Mouse (Mus musculus): ENCODE data around the gene Samd3. TPM values are rescaled to one million over a fixed set of nuclear protein-coding genes. Genes with fewer than 3 reads are reported as not detected.
A peak's percentile ranks its signal among the peaks of the same experiment; 100 is the strongest.

Gene Samd3
- polyA plus RNA-seq, 1 experiment from 2014 or later = not detected

DNA sequence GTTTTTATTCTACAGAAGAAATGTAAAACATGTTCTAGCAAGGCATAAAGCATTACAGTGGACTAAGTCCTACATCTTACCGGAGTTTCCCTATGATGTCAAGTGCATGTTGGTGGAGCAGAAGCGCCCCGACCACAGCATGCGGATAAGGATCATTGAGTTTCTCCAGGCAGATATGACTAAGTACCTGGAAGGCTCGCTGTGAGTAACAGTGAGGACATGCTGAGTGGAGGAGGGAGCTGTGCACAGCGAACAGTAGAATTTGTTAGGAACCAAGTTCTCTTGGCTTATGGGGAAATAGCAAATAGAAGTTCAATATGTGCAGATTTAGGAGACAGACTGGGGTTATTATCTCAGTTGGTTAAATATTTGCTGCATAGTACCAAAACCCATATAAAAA, 15.0 kb downstream of the Samd3 start:
- Histone ChIP-seq H3K4me2 (replicated peaks) (no peak overlapping the region), H3K27ac (no peak overlapping the region), H3K4me3 (no peak overlapping the region), H3K9ac (no peak overlapping the region), H3K36me3 (no peaks in the 10 kb centered on the region), H3K9me3 (no peaks in the 10 kb centered on the region), H3K4me1 (no peaks in the 10 kb centered on the region), H3K27me3 (no peaks in the 10 kb centered on the region)
- ATAC-seq (ENCODE audit: low FRiP score, low read depth) = no peak
- WGBS = 92% methylated on average over 6 of the region's 6 CpGs

DNA sequence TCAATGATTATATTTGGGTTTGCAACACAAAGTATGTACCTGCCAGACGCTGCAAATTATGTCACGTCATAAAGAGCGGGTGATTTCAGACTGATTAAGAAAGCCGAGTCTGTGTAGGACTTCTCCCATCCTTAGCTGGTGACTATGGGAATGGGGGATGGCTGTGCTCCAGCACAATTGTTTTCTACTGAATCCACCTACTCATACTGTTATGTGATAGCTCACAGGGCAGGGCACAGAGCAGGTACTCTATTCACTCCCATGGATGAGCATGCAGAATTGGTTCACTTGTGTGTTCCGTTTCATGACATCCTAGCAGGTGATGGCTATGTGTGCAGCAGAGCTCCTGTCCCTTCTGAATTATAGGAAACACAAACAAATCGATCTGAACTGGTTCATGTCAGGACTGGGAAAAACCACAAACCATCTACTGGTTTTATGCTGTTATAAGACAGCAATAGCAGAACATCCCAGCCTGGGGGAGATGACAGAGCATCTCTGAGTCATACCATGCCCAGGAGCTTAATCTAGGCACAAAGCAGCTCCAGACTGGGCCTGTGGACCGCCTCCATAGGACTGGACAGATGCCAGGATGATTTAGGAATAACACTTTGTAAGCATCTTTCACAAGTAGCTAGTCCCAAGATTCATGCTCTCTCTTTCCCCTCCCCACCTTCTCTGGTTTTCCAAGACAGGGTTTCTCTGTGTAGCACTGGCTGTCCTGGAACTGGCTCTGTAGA, 20.1 kb downstream of the Samd3 start:
- H3K36me3 ChIP-seq = no peaks in the 10 kb centered on the region
- no peak for ATAC-seq (ENCODE audit: low FRiP score, low read depth)
- H3K4me3 ChIP-seq = no peak overlapping the region
- H3K9me3 ChIP-seq = no peaks in the 10 kb centered on the region
- H3K4me1 ChIP-seq = no peaks in the 10 kb centered on the region
- no peak overlapping the region for H3K9ac ChIP-seq
- 78% methylated on average over 7 of the region's 7 CpGs for WGBS
- H3K27ac ChIP-seq = no peak overlapping the region
- H3K4me2 ChIP-seq (replicated peaks) = no peak overlapping the region
- no peaks in the 10 kb centered on the region for H3K27me3 ChIP-seq

DNA sequence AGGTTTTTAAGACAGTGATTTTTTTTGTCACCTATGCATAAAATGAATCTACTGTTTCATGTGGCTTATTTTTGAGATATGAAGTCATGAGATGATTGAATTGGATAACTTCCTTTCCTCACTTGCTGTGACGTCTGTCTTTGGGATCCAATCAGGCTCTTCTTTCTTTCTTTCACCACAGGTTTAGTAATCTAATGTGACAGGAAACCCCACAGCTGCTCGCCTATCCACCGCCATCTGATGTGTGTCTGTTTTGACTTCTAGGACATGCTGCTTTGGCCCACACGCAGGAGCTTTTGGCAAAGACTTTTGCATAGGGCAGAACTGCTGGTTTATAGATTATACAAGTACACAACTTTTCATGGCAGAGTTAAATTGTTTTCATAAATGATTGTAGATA, 30.4 kb downstream of the Samd3 start:
- Histone ChIP-seq H3K4me2 (replicated peaks) (no peak overlapping the region), H3K27me3 (no peaks in the 10 kb centered on the region), H3K4me1 (no peaks in the 10 kb centered on the region), H3K9me3 (no peaks in the 10 kb centered on the region), H3K9ac (no peak overlapping the region), H3K36me3 (no peaks in the 10 kb centered on the region), H3K4me3 (no peak overlapping the region), H3K27ac (no peak overlapping the region)
- 73% methylated on average over 4 of the region's 4 CpGs for WGBS
- ATAC-seq (ENCODE audit: low FRiP score, low read depth) = no peak

GRCm38 (mm10) chr10:26263744-26264459, 34.4 kb downstream of the Samd3 start:
- H3K9ac ChIP-seq = no peak overlapping the region
- H3K9me3 ChIP-seq = no peaks in the 10 kb centered on the region
- no peak overlapping the region for H3K4me3 ChIP-seq
- H3K4me2 ChIP-seq (replicated peaks) = no peak overlapping the region
- 68% methylated on average over 3 of the region's 3 CpGs for WGBS
- no peaks in the 10 kb centered on the region for H3K36me3 ChIP-seq
- H3K27ac ChIP-seq = no peak overlapping the region
- no peaks in the 10 kb centered on the region for H3K27me3 ChIP-seq
- no peaks in the 10 kb centered on the region for H3K4me1 ChIP-seq
- ATAC-seq (ENCODE audit: low FRiP score, low read depth) = no peak

DNA sequence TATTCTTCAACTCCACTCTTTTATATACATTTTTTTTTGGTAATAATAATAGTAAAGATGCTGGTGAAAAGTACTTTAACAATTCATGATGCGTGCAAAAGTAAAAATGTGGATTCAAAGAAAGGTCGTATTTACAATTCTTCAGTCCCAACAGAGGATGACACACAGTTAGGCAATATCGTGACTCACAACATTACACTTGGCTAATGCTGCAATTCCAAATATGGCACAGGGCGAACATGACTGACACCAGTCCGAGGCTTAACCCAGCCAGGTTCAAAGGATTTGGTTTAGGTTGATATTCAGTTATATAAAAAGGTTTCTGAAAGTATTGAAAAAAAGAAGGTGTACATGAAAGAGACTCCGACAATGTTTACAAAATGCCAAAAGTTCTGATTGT, 45.9 kb downstream of the Samd3 start:
- no peak overlapping the region for H3K9ac ChIP-seq
- WGBS = 92% methylated on average over 6 of the region's 6 CpGs
- H3K4me1 ChIP-seq = no peaks in the 10 kb centered on the region
- no peak overlapping the region for H3K27ac ChIP-seq
- no peak for ATAC-seq (ENCODE audit: low FRiP score, low read depth)
- no peak overlapping the region for H3K4me3 ChIP-seq
- H3K36me3 ChIP-seq = peaks cover 60% of the 10 kb centered on the region
- no peaks in the 10 kb centered on the region for H3K27me3 ChIP-seq
- no peak overlapping the region for H3K4me2 ChIP-seq (replicated peaks)
- H3K9me3 ChIP-seq = no peaks in the 10 kb centered on the region

GRCm38 (mm10) chr10:26280009-26280408, 50.5 kb downstream of the Samd3 start:
- ATAC-seq (ENCODE audit: low FRiP score, low read depth) = peak; percentile 48; the same call in 1 of the 2 replicates
- Histone ChIP-seq H3K27me3 (no peaks in the 10 kb centered on the region), H3K27ac (no peak overlapping the region), H3K4me2 (replicated peaks) (no peak overlapping the region), H3K9ac (no peak overlapping the region), H3K4me3 (no peak overlapping the region), H3K36me3 (peaks cover 59% of the 10 kb centered on the region), H3K4me1 (peaks cover 6% of the 10 kb centered on the region; the same call in 1 of the 2 replicates), H3K9me3 (no peaks in the 10 kb centered on the region)
- WGBS = 71% methylated on average over 8 of the region's 8 CpGs

DNA sequence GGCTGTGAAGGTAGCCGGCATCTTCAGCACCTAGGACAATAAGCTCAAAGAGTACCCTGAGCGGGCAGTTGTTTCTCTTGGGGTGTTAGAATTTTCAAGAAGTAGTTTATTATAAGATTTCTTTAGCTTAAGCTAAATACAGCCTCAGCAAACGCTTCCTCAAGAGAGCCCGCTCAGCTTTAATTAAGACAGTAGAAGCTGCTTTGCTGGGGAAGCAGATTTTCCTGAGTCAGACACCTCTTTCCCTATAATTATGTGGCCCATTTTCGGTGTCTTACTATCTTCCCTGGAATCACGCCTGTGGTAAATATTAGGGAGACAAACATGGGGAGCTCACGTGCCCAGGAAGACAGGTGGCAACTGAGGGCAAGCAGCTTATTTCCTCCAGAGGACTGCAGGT, 57.6 kb downstream of the Samd3 start:
- Histone ChIP-seq H3K9ac (no peak overlapping the region), H3K36me3 (peaks cover 49% of the 10 kb centered on the region), H3K9me3 (no peaks in the 10 kb centered on the region), H3K4me3 (no peak overlapping the region), H3K4me2 (replicated peaks) (no peak overlapping the region), H3K4me1 (peaks cover 6% of the 10 kb centered on the region; the same call in 1 of the 2 replicates), H3K27ac (no peak overlapping the region), H3K27me3 (no peaks in the 10 kb centered on the region)
- ATAC-seq (ENCODE audit: low FRiP score, low read depth) = no peak
- 90% methylated on average over 7 of the region's 7 CpGs for WGBS

DNA sequence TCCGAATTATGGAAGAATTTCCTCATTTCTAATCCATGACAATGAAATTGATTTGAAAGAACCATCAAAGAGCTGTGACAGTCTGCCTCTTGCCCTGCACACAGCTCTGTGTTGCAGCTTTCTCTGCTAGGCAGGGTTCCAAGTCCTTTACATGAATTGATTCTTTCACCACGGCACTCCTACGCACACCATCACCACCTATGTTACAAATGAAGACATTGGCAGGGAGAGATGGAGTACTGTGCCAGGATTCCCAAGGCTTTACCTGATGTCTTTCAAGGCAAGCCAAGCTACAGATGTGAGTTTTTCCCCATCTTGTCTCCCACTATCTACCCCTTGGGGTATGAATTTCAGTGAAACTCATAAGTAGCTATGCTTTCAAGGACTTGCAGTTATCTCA, 67.7 kb downstream of the Samd3 start:
- H3K4me3 ChIP-seq = no peak overlapping the region
- no peaks in the 10 kb centered on the region for H3K27me3 ChIP-seq
- no peak overlapping the region for H3K27ac ChIP-seq
- H3K4me1 ChIP-seq = no peaks in the 10 kb centered on the region
- H3K9me3 ChIP-seq = no peaks in the 10 kb centered on the region
- peaks cover 73% of the 10 kb centered on the region for H3K36me3 ChIP-seq
- no peak for ATAC-seq (ENCODE audit: low FRiP score, low read depth)
- H3K9ac ChIP-seq = no peak overlapping the region
- WGBS = 86% methylated on average over 3 of the region's 3 CpGs
- H3K4me2 ChIP-seq (replicated peaks) = no peak overlapping the region

DNA sequence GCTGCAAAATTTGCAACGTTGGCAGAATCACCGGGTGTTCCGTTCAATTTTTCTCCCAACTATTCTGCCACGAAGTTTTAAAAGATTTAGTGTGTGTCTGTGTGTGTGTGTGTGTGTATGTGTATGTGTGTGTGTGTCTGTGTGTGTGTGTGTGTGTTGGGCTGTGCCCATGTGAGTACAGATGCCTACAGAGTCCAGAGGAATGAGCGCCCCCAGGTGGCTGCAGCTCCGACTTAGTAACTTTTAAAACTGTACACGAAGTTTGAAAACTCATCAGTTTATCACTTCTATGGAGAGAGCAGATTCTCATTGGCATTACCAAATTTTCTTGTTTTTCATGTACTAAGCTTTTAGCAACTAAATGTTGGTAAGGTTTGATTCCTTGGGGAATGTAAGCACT, 68.1 kb downstream of the Samd3 start:
- Histone ChIP-seq H3K27ac (no peak overlapping the region), H3K4me1 (no peaks in the 10 kb centered on the region), H3K4me2 (replicated peaks) (no peak overlapping the region), H3K9ac (no peak overlapping the region), H3K4me3 (no peak overlapping the region), H3K36me3 (peaks cover 72% of the 10 kb centered on the region), H3K27me3 (no peaks in the 10 kb centered on the region), H3K9me3 (no peaks in the 10 kb centered on the region)
- no peak for ATAC-seq (ENCODE audit: low FRiP score, low read depth)
- 90% methylated on average over 7 of the region's 7 CpGs for WGBS

DNA sequence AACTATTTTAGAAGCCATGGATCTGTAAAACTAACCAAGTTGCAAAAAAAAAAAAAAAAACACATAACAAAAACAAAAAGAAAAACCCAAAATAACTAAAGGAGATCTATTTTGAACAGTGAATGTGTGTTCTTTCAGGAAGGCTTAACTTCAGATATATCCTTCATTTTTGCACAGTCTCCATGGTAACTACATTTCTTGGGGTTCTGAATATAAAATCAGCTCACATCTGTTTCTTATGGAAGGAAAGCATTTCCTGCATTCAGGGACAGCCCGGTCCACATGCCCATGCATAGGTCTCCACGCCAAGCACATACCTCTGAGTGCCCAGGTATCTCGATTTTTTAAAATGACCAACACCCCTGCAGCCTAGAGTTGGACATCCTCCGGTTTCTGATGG, 72.8 kb downstream of the Samd3 start:
- no peak overlapping the region for H3K4me3 ChIP-seq
- H3K9ac ChIP-seq = no peak overlapping the region
- peaks cover 59% of the 10 kb centered on the region for H3K36me3 ChIP-seq
- no peaks in the 10 kb centered on the region for H3K9me3 ChIP-seq
- WGBS = 83% methylated on average over 4 of the region's 4 CpGs
- no peaks in the 10 kb centered on the region for H3K27me3 ChIP-seq
- H3K27ac ChIP-seq = no peak overlapping the region
- H3K4me2 ChIP-seq (replicated peaks) = no peak overlapping the region
- no peak for ATAC-seq (ENCODE audit: low FRiP score, low read depth)
- no peaks in the 10 kb centered on the region for H3K4me1 ChIP-seq

DNA sequence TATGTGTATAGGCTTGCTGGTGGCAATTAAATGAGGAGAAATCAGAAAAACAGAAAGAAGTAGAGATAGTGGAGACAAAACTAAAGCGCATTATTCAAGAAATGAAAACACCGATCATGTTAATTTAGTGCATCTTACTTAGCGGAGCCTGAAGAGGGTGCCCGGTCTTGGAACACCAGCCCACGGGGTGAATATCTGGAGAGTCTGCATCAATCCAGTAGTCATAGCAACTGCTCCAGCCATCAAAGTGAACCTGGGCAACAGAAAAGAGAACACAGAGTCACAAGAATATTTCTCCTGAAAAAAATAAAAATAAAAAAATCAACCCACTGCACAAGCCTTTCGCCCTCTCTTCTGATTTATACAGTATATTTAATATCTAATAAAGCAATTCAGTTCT, 74.0 kb downstream of the Samd3 start:
- H3K4me2 ChIP-seq (replicated peaks) = no peak overlapping the region
- H3K9me3 ChIP-seq = no peaks in the 10 kb centered on the region
- H3K4me1 ChIP-seq = no peaks in the 10 kb centered on the region
- no peak overlapping the region for H3K4me3 ChIP-seq
- ATAC-seq (ENCODE audit: low FRiP score, low read depth) = no peak
- H3K9ac ChIP-seq = no peak overlapping the region
- 95% methylated on average over 6 of the region's 6 CpGs for WGBS
- H3K27me3 ChIP-seq = no peaks in the 10 kb centered on the region
- H3K27ac ChIP-seq = no peak overlapping the region
- H3K36me3 ChIP-seq = peaks cover 59% of the 10 kb centered on the region

DNA sequence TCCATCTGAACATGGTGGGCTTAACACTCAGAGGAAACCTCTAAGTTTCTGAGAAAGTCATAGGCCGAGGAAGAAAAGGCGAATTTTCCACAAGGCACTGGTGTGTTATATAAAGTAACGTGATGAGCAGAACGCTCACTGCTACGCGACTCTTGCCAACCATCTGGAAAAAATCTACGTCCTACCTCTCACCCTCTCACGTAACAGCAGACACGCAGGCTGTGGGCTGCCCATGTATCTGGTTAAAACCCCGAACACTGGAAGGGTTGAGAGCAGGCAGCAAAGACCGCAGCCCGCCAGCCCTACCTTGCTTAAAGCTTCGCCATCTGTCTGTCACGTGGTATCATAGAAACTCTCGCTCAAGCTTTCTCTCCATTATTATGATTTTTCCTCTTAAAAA, 84.8 kb downstream of the Samd3 start:
- Histone ChIP-seq H3K4me1 (peaks cover 3% of the 10 kb centered on the region; the same call in 1 of the 2 replicates), H3K27me3 (no peaks in the 10 kb centered on the region), H3K4me3 (no peak overlapping the region), H3K4me2 (replicated peaks) (no peak overlapping the region), H3K9me3 (no peaks in the 10 kb centered on the region), H3K27ac (no peak overlapping the region; the same call in 1 of the 2 replicates), H3K9ac (no peak overlapping the region), H3K36me3 (peaks cover 71% of the 10 kb centered on the region)
- ATAC-seq (ENCODE audit: low FRiP score, low read depth) = peak; percentile 93
- 55% methylated on average over 15 of the region's 15 CpGs for WGBS
